Mouse (Mus musculus) hindbrain, embryonic 14.5 days (tissue): ENCODE results near the gene Ccdc158. TPM values are rescaled to one million over a fixed set of nuclear protein-coding genes. Genes with fewer than 3 reads are reported as not detected.

Experiments
- ATAC-seq: fragments of 200-750 bp; cut with Nextera tagmentation; 2 replicates; pipeline ENCODE4 v1.8.0; 2017; ENCODE audit warnings: moderate number of reproducible peaks, mild to moderate bottlenecking, moderate TSS enrichment, moderate library complexity; ENCODE audit not compliant: low FRiP score
- DNase-seq: peaks from one replicate; pipeline ENCODE4 v3.0.0-alpha.2; 2015; ENCODE audit warnings: low spot score
- H3K27ac ChIP-seq: fragments of 300-500 bp; sonication (generic); 2 replicates; pipeline ENCODE4 v1.5.1; 2014; ENCODE audit warnings: mild to moderate bottlenecking, moderate library complexity
- H3K27me3 ChIP-seq: fragments of 300-500 bp; sonication (generic); 2 replicates; pipeline ENCODE4 v1.6.1; 2014; ENCODE audit warnings: mild to moderate bottlenecking, low read length, mixed read lengths; ENCODE audit not compliant: control insufficient read depth, insufficient read depth
- H3K36me3 ChIP-seq: fragments of 300-500 bp; sonication (generic); replicated peaks from 2 replicates; pipeline ENCODE4 v1.6.1; 2014; ENCODE audit not compliant: control insufficient read depth, insufficient read depth
- H3K4me1 ChIP-seq: fragments of 300-500 bp; sonication (generic); replicated peaks from 2 replicates; pipeline ENCODE4 v1.6.1; 2014; ENCODE audit warnings: antibody characterized with exemption, low read length, mixed read lengths; ENCODE audit not compliant: control insufficient read depth, insufficient read depth
- H3K4me2 ChIP-seq: fragments of 300-500 bp; sonication (generic); replicated peaks from 2 replicates; pipeline ENCODE4 v1.6.1; 2014; ENCODE audit warnings: mild to moderate bottlenecking, moderate library complexity
- H3K4me3 ChIP-seq: fragments of 300-500 bp; sonication (generic); replicated peaks from 2 replicates; pipeline ENCODE4 v1.5.1; 2014; ENCODE audit warnings: mild to moderate bottlenecking, low read length
- H3K9ac ChIP-seq: fragments of 300-500 bp; sonication (generic); 2 replicates; pipeline ENCODE4 v1.6.1; 2014
- H3K9me3 ChIP-seq: fragments of 300-500 bp; sonication (generic); 2 replicates; pipeline ENCODE4 v1.6.1; 2016; ENCODE audit warnings: low read length; ENCODE audit not compliant: control insufficient read depth
- WGBS: fragments of 180-500 bp; shearing (Covaris S2); extraction: QIAGEN DNeasy Blood & Tissue Kit; methylation state at CpG from one replicate; pipeline ENCODE4 v1.1.7; 2014; 5-methylcytosine and 5-hydroxymethylcytosine counted together
- polyA plus RNA-seq: library from polyadenylated mRNA; unstranded; fragments of >200 nt; fragmentation: Nextera tagmentation; extraction: Ambion mirVana; gene quantifications from 2 replicates; pipeline ENCODE4 v1.2.1, GENCODE M21; 2014

Ccdc158 gene
- polyA plus RNA-seq, 1 experiment from 2014 or later = 1.0 TPM

- Histone ChIP-seq H3K4me2 (no peak overlapping the region), H3K4me3 (no peak overlapping the region), H3K36me3 (no peaks in the 10 kb centered on the region), H3K4me1 (no peaks in the 10 kb centered on the region), H3K27ac (no peak overlapping the region), H3K27me3 (no peaks in the 10 kb centered on the region), H3K9me3 (no peaks in the 10 kb centered on the region), H3K9ac (no peak overlapping the region)
- DNase-seq (no peak), ATAC-seq (no peak)
- WGBS = 84% methylated on average over 8 of the region's 8 CpGs
Observed at GRCm38 (mm10) chr5:92710779-92711178, 35.7 kb upstream of the Ccdc158 start.

- H3K4me2 ChIP-seq = no peak overlapping the region
- H3K4me1 ChIP-seq = no peaks in the 10 kb centered on the region
- H3K9ac ChIP-seq = no peak overlapping the region
- H3K4me3 ChIP-seq = no peak overlapping the region
- H3K27me3 ChIP-seq = no peaks in the 10 kb centered on the region
- H3K36me3 ChIP-seq = no peaks in the 10 kb centered on the region
- no peak for ATAC-seq
- WGBS = 12% methylated on average over 7 of the region's 7 CpGs
- no peak overlapping the region for H3K27ac ChIP-seq
- DNase-seq = no peak
- H3K9me3 ChIP-seq = no peaks in the 10 kb centered on the region
Observed at GRCm38 (mm10) chr5:92707921-92708491, 32.9 kb upstream of the Ccdc158 start.

- ATAC-seq = no peak
- no peak overlapping the region for H3K4me3 ChIP-seq
- H3K9ac ChIP-seq = no peak overlapping the region
- no peak overlapping the region for H3K27ac ChIP-seq
- no peak overlapping the region for H3K4me2 ChIP-seq
- WGBS = 72% methylated on average over 8 of the region's 8 CpGs
- no peaks in the 10 kb centered on the region for H3K36me3 ChIP-seq
- DNase-seq = no peak
- no peaks in the 10 kb centered on the region for H3K9me3 ChIP-seq
- H3K27me3 ChIP-seq = no peaks in the 10 kb centered on the region
- H3K4me1 ChIP-seq = no peaks in the 10 kb centered on the region; the same call in 1 of the 2 replicates
Observed at GRCm38 (mm10) chr5:92703671-92704070, 28.6 kb upstream of the Ccdc158 start.

- H3K27ac ChIP-seq = no peak overlapping the region
- H3K4me2 ChIP-seq = no peak overlapping the region
- H3K4me3 ChIP-seq = no peak overlapping the region
- no peaks in the 10 kb centered on the region for H3K9me3 ChIP-seq
- H3K9ac ChIP-seq = no peak overlapping the region
- no peaks in the 10 kb centered on the region for H3K27me3 ChIP-seq
- 60% methylated on average over 11 of the region's 11 CpGs for WGBS
- H3K4me1 ChIP-seq = no peaks in the 10 kb centered on the region; the same call in 1 of the 2 replicates
- DNase-seq (no peak), ATAC-seq (no peak)
- no peaks in the 10 kb centered on the region for H3K36me3 ChIP-seq
Observed at GRCm38 (mm10) chr5:92701750-92702149, 26.7 kb upstream of the Ccdc158 start.

- no peaks in the 10 kb centered on the region for H3K36me3 ChIP-seq
- H3K9me3 ChIP-seq = no peaks in the 10 kb centered on the region
- ATAC-seq (peak; percentile 80), DNase-seq (peak; percentile 44)
- H3K27ac ChIP-seq = peak overlapping the region; percentile 71
- peak overlapping the region; percentile 61 for H3K4me2 ChIP-seq
- H3K4me3 ChIP-seq = peak overlapping the region; percentile 20
- no peaks in the 10 kb centered on the region for H3K27me3 ChIP-seq
- H3K4me1 ChIP-seq = no peaks in the 10 kb centered on the region; the same call in 1 of the 2 replicates
- 5% methylated on average over 17 of the region's 17 CpGs for WGBS
- H3K9ac ChIP-seq = peak overlapping the region; percentile 63
Observed at GRCm38 (mm10) chr5:92698837-92699529, 23.9 kb upstream of the Ccdc158 start.

- H3K27me3 ChIP-seq = no peaks in the 10 kb centered on the region
- H3K9ac ChIP-seq = peak overlapping the region; percentile 63
- DNase-seq (peak; percentile 55), ATAC-seq (peak; percentile 59)
- H3K4me3 ChIP-seq = peak overlapping the region; percentile 20
- no peaks in the 10 kb centered on the region for H3K36me3 ChIP-seq
- WGBS = 1% methylated on average over 15 of the region's 15 CpGs
- no peaks in the 10 kb centered on the region; the same call in 1 of the 2 replicates for H3K4me1 ChIP-seq
- peak overlapping the region; percentile 71 for H3K27ac ChIP-seq
- peak overlapping the region; percentile 61 for H3K4me2 ChIP-seq
- no peaks in the 10 kb centered on the region for H3K9me3 ChIP-seq
Observed at GRCm38 (mm10) chr5:92698131-92698836, 23.2 kb upstream of the Ccdc158 start.

- H3K27ac ChIP-seq = no peak overlapping the region
- H3K4me1 ChIP-seq = no peaks in the 10 kb centered on the region; the same call in 1 of the 2 replicates
- ATAC-seq = no peak
- 66% methylated on average over 10 of the region's 10 CpGs for WGBS
- H3K4me3 ChIP-seq = no peak overlapping the region
- H3K9ac ChIP-seq = no peak overlapping the region
- DNase-seq = no peak
- H3K9me3 ChIP-seq = no peaks in the 10 kb centered on the region
- H3K27me3 ChIP-seq = no peaks in the 10 kb centered on the region
- H3K36me3 ChIP-seq = no peaks in the 10 kb centered on the region
- no peak overlapping the region for H3K4me2 ChIP-seq
Observed at GRCm38 (mm10) chr5:92694316-92694995, 19.4 kb upstream of the Ccdc158 start.

- no peaks in the 10 kb centered on the region for H3K36me3 ChIP-seq
- DNase-seq (no peak), ATAC-seq (no peak)
- no peak overlapping the region for H3K27ac ChIP-seq
- 90% methylated on average over 3 of the region's 3 CpGs for WGBS
- H3K4me1 ChIP-seq = no peaks in the 10 kb centered on the region
- no peaks in the 10 kb centered on the region for H3K27me3 ChIP-seq
- no peak overlapping the region for H3K4me3 ChIP-seq
- H3K9me3 ChIP-seq = no peaks in the 10 kb centered on the region
- no peak overlapping the region for H3K4me2 ChIP-seq
- H3K9ac ChIP-seq = no peak overlapping the region
Observed at GRCm38 (mm10) chr5:92693744-92694143, 18.7 kb upstream of the Ccdc158 start.
